Mouse (Mus musculus) ZHBTc4 (cell line): ENCODE results near the gene Dnah14.
A peak's percentile ranks its signal among the peaks of the same experiment; 100 is the strongest.

ENCODE experiments used
- DNase-seq: peaks from one replicate; pipeline ENCODE4 v3.0.0-alpha.2; 2011; ENCODE audit warnings: low read depth, low spot score

Gene Dnah14

DNA sequence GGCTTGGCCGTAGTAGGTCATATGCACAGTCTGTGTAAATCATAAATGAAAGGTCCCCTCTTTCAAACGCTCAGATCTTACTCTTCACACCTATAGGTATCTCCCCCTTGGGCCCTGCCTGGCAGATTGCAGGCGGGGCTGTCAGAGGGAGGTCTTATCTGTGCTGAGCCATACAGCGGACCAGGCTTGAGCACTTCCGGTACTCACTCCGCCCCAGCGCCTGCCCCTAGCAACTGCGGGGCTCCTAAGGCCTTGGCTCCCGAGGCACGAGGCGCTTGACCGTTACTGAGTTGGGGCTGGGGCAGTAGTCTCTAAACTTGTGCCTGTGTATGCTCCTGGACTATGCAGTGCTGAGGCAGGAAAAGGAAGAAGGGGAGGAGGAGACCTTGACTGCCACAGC is at the start of gene Dnah14:
TSS of gene Dnah14 (plus strand) at position 238 of the 400 bp plus-strand sequence.
- peak; percentile 16 for DNase-seq

DNA sequence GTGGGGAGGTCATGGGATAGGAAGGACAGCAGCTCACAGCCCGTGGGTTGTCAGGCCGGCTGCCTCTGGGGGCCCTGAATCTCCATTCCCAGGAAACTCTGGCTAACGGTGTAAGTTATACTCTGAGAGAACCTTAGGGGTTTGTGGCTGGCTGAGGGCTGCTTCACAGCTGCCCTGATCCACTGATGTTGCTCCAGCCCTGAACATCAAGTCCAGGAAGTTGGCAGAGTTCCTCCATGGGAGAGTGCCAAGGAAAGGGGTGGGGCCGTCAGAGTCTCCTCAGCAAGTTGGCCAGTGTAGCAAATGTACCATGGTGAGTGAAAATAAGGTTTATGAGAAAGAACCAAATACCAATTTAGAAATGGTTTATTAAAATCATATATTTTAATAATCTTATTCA is 47.0 kb upstream of the Dnah14 start:
- no peak for DNase-seq

DNA sequence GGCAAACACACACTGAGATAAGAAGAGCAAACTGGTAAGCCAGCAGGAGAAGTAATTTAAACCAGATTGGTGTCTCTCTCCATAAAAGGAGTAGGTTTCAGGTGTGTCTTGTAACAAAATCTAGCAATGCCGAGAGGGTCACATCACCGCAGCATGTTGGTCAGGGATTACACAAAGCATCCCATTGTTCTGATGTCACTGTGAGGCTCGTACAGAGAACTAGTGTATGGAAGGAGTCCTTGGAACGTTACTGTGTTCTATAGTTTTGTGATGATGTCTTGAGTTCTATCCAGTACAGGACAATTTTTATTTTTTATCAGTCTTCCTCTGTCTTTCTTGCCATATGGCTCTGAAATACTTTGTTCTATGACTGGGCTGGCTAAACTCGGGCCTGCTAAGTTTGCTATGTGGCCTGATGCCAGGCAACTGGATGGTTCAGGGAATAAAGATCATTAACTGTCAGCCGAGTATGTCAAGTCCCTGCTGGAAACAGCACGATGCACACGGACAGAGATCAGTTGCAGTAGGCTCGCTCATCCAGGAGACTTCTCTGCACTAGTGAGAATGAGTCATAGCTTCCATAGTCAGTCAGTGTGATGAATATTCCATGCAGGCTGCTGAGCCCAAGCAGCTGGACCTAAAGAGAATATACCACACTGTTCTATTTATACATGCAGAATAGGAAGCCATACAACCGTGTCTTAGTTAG is 41.0 kb upstream of the Dnah14 start:
- DNase-seq: no peak

DNA sequence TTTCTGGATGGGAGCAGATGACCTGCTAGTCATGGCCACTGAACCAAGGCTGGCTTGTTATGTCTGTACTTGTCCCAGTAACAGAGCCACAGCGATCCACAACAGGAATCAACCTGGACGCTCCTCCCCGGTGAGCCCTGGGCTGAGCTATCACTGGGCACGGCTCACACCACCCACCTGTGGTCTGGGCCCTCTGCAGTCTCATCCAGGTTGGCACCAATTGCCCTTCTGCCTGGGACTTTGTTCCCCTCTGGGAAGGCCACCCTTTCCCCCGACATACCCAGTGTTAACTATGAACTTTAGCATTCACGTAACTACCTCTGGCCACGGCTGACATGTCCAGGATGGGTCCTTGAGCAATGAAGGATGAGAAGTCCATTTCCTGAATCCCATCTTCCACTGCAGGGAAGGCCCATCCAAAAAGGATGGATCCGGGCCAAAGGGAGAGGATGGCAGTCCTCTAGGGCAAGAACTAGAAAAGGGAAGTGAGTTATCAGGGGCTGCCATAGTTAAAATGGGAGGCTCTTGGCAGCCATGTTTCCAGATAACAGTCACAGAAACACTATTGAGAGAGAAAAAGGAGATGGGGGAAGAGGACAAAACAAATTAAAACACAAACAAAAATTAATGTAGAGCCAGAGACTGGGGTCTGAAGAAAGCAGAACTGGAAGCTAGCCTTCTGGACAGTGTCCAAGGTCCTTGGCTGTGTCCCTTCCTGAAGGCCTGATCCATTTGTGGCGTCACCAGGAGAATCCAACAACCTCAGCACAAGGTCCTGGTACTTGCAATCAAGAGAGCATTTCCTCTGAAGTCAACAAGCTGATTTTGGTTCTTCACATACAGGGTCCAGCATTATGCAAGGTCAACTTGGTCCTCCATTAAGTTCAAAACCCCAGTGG is 38.5 kb upstream of the Dnah14 start:
- DNase-seq: no peak

DNA sequence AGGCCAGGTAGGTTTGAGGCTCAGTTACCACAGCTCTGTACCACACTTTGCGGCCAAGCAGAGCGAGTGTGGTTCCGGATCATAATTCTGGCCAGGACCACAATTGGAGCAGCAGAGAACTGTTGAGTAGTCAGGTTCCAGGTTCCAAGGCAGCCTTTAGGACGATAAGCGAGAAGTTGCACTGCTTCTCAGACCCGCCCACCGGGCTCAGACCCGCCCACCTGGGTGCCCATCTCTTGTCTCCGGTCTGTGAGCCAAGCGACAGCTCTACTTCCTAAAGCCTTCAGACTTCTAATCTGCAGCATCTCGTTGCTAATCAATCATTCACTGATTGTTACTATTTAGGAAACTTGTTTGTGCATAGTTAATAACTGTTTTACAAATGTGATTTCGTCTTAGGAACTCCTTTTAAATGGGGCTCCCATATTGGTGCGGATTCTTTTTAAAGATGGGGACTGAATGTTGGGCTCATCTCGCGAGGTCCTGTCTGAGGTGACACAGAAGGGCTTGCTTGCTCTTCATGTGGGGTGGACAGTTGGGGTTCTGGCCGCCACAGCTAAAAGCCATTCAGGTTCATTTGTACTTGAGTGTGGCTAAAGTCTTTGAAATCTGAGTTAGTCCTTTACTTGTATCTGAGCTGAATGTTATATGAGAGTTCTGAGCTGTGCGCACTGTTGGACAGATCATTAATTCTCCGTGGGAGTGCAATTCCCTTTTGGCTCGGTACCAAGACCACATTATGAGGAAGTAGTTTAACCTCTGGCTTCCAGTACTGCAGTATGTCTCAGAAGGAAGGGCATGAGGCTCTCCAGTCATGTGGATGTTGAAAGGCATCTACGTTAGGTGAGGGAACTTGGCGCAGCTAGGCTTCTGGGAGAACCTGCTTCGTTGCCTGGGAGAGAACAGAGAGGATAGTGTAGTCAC is 36.3 kb upstream of the Dnah14 start:
- peak; percentile 15 for DNase-seq

DNA sequence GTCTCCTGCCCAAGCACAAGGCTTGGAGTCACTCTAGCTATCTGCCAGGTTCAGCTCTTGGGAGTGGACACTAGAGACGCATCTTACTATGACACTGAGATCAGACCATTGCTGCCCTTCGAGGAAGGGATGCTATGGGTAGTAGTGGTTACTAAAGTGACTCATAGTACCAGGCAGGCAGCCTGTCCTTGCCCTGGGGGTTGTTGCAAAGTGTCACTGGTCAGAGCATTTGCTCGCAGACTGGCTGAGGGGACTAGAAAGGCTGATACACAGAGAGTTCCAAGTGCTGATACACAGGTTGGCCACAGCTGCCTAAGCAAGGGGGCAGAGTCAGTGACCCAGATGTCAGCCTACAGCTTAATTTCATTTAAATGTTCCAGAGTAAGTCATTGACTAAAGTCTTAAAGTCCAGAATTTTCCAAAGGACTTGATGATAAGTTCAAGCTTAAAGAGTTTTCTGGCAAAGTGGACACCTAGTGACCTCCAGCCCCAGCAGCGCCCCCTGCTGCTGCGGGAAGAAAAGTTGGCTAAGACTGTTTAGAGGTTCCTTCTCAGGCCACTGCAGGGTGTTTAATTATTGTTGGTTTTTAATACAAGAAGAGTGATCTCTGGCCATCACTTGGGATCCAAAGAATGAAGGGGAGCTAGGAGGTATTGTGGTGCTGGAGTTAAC is 32.5 kb upstream of the Dnah14 start:
- peak; percentile 23 for DNase-seq

DNA sequence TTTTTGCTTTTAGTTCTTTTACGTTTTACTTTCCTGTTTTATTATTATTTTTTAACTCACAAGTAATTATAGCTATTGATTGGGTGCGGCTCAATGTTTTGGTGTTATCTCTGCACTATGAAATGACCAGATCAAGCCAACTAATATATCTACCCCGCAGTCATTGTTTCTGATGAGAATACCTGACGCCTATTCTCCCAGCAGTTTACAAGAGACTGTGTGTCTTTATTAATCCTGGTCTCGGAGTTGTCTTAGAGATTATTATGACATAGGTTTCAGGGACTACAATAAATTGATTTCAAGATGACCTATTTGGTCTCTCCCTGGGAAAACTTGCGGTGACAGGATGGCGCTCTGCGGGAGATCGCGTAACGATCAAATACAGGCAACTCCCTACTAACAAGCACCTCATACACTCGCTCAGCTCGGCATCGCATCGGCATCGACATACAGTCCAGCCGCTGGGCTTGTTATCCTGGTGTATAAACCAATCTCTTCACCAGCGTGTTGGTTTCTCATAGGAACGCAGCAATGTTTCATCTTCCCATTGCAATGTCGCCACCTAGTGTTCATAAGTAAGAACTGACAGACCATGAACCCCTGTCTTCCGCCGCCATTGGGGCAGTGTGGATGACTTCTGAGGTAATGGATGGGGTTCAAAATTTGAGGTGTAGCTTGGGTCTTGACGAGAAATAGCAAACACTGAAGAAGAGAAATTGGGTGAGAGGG is 31.2 kb upstream of the Dnah14 start:
- peak; percentile 76 for DNase-seq

DNA sequence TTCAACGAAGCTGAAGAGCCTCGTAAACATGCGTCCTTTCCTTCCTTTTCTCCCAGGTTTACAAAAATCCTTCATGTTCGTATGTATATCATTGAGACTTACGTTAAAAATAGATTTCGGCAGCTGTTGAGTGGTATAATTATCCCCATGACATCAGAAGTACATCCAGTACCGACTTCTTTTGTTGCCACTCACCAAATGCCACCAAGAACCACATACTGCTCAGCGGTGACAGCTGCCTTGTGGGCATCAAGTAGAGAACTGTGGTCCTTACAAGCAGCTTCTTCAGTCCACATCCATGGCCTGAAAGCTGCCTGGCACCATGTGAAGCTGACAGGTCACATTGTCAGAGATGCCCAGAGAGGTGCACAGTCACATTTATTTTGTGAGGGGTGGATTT is 26.4 kb upstream of the Dnah14 start:
- no peak for DNase-seq

DNA sequence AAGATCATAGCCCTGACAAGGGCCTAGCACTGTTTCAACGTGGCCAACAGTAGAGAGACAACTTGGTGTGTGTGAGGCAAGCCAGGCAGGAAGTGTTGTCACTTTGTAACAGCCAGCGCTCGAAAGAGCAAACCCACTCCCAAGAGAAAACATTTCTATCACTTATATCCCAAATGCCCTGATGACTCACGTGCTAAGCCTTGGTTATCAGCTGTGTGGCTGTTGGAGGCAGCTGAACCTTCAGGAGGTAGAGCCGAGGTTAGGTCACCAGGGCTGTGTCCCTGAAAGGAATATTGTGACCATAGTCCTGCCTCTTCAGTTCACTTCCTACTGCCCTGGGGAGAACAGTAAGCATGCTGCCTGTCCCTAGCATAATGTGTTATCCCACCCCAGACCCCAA is 25.5 kb upstream of the Dnah14 start:
- no peak for DNase-seq

DNA sequence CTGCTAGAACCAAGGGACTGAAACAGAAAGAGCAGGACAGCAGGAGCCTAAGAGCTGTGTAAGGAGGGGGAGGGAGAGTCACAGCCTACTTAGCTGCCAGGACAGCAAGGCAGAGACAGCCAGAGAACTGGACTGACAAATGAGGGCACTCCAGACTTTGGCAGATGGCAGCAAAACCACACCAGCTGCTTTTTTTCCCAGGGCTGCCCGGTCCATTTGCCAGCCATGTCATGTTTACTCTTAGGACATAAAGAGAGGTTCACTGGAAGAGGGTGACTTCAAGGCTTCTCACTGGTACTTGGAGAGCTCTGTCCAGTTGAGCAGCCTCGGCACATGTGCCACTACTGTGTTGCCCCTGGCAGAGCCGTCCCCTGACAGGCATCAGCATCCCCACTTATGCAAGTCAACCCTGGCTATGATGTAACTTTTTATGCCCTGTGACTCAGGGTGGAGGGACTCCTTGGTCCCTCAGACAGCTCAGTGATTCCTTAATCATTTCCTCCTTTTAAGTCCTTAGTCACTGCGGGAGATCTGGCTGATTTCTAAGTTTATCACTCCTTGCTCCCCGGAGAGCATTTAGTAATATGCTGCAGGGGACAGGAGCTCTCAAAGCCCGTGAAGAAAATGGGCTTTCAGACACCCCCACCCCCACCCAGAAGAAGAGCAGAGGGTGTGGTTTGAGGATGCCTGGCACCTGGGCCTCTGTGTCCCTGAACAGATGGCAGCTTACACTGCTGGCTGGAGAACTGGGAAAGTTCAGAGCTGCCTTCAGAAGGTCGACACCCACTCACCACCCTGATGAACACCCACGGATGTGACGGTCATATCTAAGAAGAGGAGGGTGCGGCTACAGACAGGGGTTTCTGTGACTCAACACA is 23.6 kb upstream of the Dnah14 start:
- no peak for DNase-seq

DNA sequence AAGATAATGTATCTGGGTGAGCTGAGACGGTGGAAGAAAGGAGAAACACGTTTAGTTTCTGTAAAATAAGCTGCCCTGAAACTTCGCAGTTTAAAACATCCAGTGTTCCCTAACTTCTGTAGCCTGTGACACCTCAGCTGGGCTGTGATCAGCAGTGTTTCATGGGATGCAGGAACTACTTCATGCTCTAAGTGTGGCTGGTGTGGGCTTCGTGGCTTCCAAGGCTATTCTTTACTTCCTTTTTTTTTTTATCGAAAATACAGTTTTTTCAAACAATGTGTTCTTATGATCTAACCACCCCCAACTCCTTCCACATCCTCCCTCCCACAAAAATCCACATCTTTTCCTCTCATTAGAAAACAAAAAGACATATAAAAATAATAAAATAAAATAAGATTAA is 20.9 kb upstream of the Dnah14 start:
- DNase-seq: no peak

DNA sequence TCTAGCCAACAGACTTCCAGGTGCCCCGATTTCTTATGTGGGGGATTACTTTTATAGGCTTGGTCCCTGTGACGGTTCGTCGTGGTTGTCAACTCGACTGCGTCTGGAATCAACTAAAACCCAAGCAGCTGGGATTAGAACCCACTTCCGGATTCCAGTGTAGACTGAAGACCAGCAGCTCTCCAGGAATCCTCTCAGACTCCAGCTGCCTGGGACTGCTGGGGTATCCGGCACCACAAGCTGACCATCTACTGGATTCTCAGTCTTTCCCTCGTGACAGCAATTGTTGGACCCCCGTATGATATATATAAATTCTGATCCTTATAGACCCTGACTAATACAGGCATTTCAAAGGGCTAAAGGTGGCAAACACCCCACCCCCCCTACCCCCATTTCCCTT is 16.7 kb upstream of the Dnah14 start:
- DNase-seq: no peak

DNA sequence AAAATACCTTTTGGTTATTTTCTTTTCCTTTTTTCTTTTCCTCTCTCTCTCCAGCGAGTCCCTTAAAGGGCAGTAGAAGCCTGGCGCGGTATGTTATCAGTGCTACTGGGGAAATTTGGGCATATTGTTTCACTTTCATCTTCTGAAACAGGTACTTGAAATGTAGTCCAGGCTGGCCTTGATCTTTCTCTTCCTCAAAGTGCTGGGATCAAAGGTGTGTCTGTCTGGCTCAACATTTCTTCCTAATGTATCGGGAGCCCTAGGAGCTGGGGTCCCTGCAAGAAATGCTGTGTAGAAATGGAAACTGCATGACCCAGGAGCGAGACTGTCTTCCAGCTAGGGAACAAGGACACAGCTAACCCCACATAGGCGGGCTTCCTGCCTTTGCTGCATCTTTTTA is 16.0 kb upstream of the Dnah14 start:
- no peak for DNase-seq

DNA sequence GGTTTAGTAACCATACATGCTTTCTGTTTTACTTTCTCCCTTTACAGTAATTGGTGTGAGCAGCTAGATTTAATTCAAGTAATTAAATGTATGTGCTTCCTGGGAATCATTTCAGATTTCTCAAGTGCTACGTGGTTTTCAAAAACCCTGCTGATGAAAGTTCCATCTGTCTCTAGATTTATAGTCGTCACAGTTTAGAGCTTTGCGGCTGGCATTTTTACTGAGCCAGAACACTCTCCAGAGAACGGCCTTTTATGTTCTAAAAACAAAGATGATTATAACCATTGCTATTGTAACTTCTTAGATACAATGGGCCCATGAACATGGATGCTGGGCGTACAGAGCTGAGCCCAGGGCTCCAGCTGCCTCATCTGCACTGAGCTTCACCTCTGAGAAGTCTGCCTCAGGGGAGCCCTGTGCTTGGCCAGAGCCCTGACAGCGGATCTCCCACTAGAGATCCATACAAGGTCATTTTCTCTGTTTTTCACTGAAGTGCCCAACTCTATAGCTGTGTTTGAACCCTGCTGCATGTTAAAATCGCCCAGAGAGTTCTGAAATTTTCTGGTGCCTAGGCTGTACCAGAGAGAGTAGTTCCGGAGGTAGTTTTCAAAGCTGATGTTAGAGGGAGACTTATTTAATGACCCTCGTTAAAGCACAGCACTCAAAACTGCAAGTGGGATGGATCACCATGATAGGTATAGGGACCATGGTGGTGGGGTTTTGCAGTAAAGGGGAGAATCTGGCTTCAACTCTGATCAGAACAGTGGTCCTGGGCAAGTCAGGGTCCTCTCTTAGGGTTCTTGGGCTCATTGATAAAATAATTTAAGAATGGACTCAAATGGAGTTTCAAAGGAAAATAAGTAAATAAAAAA is 15.2 kb upstream of the Dnah14 start:
- no peak for DNase-seq

DNA sequence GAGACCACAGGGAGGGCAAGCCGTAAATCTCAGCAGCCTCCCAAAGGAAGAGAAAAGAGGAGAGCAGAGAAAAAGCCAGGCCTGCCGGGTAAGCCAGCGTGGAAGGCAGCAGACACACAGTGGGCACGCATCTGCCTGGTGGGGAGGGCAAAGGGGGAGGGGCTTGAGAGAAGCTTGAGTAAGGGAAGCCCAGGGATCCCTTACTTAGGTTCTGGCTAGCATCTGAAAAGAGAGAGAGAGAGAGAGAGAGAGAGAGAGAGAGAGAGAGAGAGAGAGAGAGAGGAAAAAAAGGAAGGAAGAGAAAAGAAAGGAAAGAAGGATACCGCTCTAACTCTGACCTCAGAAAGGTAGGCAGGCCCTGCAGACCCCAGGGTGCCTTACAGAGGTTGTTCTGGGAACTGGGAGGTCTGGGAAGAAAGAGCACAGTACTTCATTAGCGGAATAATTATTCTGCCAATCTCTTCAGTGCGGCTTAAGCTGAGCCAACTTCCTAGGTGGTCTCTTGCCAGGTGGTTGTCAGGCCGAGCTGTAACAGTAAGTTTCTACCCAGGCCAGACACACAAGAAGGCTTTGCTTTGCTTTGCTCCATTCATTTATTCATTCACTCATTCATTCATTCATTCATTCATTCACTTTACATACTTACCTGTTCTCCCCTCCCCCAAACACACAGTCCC is 14.5 kb upstream of the Dnah14 start:
- no peak for DNase-seq

DNA sequence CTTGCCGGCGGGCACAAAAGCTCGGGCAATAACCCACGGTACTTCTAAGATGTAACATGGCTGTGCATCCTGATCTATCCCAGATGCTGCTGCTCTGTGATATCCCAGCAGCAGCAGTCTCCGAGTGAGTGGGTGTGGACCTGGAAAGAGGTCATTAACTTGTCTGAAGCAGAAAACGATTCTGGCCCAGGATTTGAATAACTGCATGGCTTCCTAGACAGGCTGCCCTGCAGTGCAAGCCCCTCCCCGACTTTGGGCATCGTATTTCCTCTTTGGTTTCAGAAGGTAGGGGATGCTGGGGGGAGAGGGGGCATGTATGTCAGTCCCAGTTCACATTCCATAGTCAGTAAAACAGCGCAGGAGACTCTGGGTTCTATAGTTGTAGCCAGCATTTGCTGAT is 6.9 kb upstream of the Dnah14 start:
- peak; percentile 40 for DNase-seq

DNA sequence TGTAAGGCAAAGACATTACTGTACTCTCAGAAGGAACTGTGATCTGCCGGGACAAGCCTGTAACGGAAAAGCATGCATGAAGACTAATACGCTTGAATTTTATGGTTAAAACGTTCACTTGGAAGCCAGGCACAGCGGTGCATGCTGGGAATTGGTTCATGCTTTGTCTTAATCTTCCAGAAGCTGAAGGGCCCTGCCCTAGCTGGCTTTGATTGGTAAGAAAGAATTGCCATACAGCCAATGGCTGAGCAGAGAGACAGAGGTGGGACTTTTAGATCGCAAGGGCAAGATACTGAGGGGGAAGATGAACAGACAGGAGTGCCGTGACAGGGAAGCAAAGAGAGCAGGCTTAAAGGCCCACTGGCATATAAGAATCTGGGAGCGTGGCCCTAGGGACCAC is 6.8 kb downstream of the Dnah14 start:
- DNase-seq: no peak

DNA sequence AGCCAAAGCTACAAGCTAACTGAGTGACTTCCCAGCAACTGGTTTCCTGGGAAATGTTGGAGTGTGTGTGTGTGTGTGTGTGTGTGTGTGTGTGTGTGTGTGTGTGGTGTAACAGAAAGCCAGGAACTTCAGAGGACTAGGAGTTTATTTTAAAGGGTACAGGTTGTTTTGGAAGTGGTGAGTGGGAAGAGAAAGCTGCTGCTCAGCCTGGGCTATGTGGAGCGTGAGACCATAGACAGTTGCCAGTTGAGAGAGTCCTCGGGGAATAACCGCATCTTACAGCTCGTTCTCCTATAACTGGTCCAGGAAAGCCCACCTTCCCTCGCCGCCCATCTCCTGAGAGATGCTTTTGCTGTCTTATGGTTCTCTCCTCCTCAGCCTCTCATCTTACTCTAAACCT is 12.8 kb downstream of the Dnah14 start:
- no peak for DNase-seq
